Comparison of ENCODE assay signal across 8 mouse cellular contexts in genomic region chr19:45076586-45077510, GRCm38 (mm10). TPM values are rescaled to one million over a fixed set of nuclear protein-coding genes. Genes with fewer than 3 reads are reported as not detected.
DNase-seq lines count a peak whose midpoint lies in the region; ATAC-seq and TF ChIP-seq lines count a peak whose summit lies in the region.

No protein-coding gene starts in this region.

- 1% methylated on average over 62 of the region's 62 CpGs for WGBS in liver, postnatal 0 days (ENCODE audit: insufficient replicate concordance)
- under 1% methylated on average over 62 of the region's 62 CpGs for WGBS in neural tube, embryonic 13.5 days

- H3K9ac ChIP-seq in liver, postnatal 0 days (replicated peaks), result peak overlapping the region; percentile 35; the same call in 1 of the 2 replicates
- peak overlapping the region; percentile 64 for H3K9ac ChIP-seq in neural tube, embryonic 13.5 days

- TF ChIP-seq EP300 in liver, postnatal 0 days (IDR thresholded peaks at IDR 0.05; ENCODE audit: low read depth), result no peak

- ATAC-seq in liver, postnatal 0 days, result peak; percentile 24; the same call in 1 of the 2 replicates
- ATAC-seq in neural tube, embryonic 13.5 days (ENCODE audit: low read depth), result no peak

- peak; percentile 76 for DNase-seq in ovary, postnatal 36 days (ENCODE audit: low spot score)
- no peak for DNase-seq in ovary, adult 18-20 months (ENCODE audit: low spot score)
- peak; percentile 59 to 65 for DNase-seq in cerebellum, postnatal 14 days
- peak; percentile 77 for DNase-seq in gastrocnemius, postnatal 14 days
- peak; percentile 49 for DNase-seq in kidney, adult 11 months
- DNase-seq in liver, postnatal 0 days, result peak; percentile 75
- DNase-seq in urinary bladder, postnatal 14 days (ENCODE audit: low spot score), result peak; percentile 73

- H3K27ac ChIP-seq in liver, postnatal 0 days (ENCODE audit: low read depth), result no peak overlapping the region
- H3K27ac ChIP-seq in neural tube, embryonic 13.5 days (replicated peaks), result no peak overlapping the region

- no peaks in the 10 kb centered on the region for H3K9me3 ChIP-seq in liver, postnatal 0 days (ENCODE audit: low read length)
- no peaks in the 10 kb centered on the region for H3K9me3 ChIP-seq in neural tube, embryonic 13.5 days

- no peaks in the 10 kb centered on the region for H3K36me3 ChIP-seq in liver, postnatal 0 days (replicated peaks; ENCODE audit: insufficient read depth, low read length)
- no peaks in the 10 kb centered on the region for H3K36me3 ChIP-seq in neural tube, embryonic 13.5 days

- intact Hi-C loops in gastrocnemius, postnatal 14 days (cut with DNase I; ENCODE audit: low total_unique reads), result no loop called here

- H3K4me1 ChIP-seq in liver, postnatal 0 days (ENCODE audit: insufficient read depth), result peaks cover 29% of the 10 kb centered on the region
- H3K4me1 ChIP-seq in neural tube, embryonic 13.5 days (replicated peaks), result peaks cover 56% of the 10 kb centered on the region

- peaks cover 57% of the 10 kb centered on the region for H3K27me3 ChIP-seq in liver, postnatal 0 days (ENCODE audit: insufficient read depth, low read length)
- peaks cover 83% of the 10 kb centered on the region for H3K27me3 ChIP-seq in neural tube, embryonic 13.5 days

- H3K4me2 ChIP-seq in liver, postnatal 0 days (ENCODE audit: low read depth, low read length), result peak overlapping the region; percentile 91
- H3K4me2 ChIP-seq in neural tube, embryonic 13.5 days, result peak overlapping the region; percentile 99

- TF ChIP-seq CTCF in liver, postnatal 0 days (IDR thresholded peaks at IDR 0.05; ENCODE audit: low read depth), result peak; percentile 71

- H3K4me3 ChIP-seq in liver, postnatal 0 days (ENCODE audit: low read depth, low read length), result peak overlapping the region; percentile 58
- H3K4me3 ChIP-seq in neural tube, embryonic 13.5 days, result peak overlapping the region; percentile 35

RNA-seq across cellular contexts. Expression of gene Kazald1, which starts 1.8 kb away (rescaled TPM):
- 1 to 10 TPM; 7.3 to 9.5 TPM for total RNA-seq in gastrocnemius, postnatal 14 days (2021)
- 0.30 and 0.38 TPM in 2 replicates for polyA plus RNA-seq in liver, postnatal 0 days (2015; fragmentation: Nextera tagmentation; extraction: Ambion mirVana)
- polyA plus RNA-seq in neural tube, embryonic 13.5 days (2015; fragmentation: Nextera tagmentation; extraction: Ambion mirVana), result 1.9 and 2.5 TPM in 2 replicates

RNA-seq across cellular contexts. Expression of gene Sfxn3, which starts 29.5 kb away (rescaled TPM):
- total RNA-seq in gastrocnemius, postnatal 14 days (2021), result 10 to 100 TPM; 21.3 to 22.1 TPM
- 2.5 and 2.8 TPM in 2 replicates for polyA plus RNA-seq in liver, postnatal 0 days (2015; fragmentation: Nextera tagmentation; extraction: Ambion mirVana)
- polyA plus RNA-seq in neural tube, embryonic 13.5 days (2015; fragmentation: Nextera tagmentation; extraction: Ambion mirVana), result 61.0 and 65.3 TPM in 2 replicates

RNA-seq across cellular contexts. Expression of gene Pdzd7, which starts 31.3 kb away (rescaled TPM):
- 10 to 100 TPM in 1 of 2 experiments, 1 to 10 TPM in 1; 9.8 to 10.9 TPM for total RNA-seq in gastrocnemius, postnatal 14 days (2021)
- polyA plus RNA-seq in liver, postnatal 0 days (2015; fragmentation: Nextera tagmentation; extraction: Ambion mirVana), result not detected in 2 replicates
- 1.0 and 1.4 TPM in 2 replicates for polyA plus RNA-seq in neural tube, embryonic 13.5 days (2015; fragmentation: Nextera tagmentation; extraction: Ambion mirVana)

Comparison
In these comparisons a context has a peak if more than half of its experiments do, and no peak if none do; other contexts are left out.
1. RNA of gene Sfxn3, which starts 29.5 kb away (polyA plus RNA-seq): 61.0 to 65.3 TPM in neural tube, embryonic 13.5 days; 2.5 to 2.8 TPM in liver, postnatal 0 days; every median in the first group is over 10 times any median in the second.